Mouse (Mus musculus) hindbrain, embryonic 16.5 days (tissue): Measurements from ENCODE around the gene Taar2. TPM values are rescaled to one million over a fixed set of nuclear protein-coding genes. Genes with fewer than 3 reads are reported as not detected.

ENCODE experiments used
- ATAC-seq: fragments of 200-750 bp; cut with Nextera tagmentation; 2 replicates; pipeline ENCODE4 v1.8.0; 2017; ENCODE audit warnings: moderate TSS enrichment, moderate library complexity
- H3K27ac ChIP-seq: fragments of 300-500 bp; sonication (generic); 2 replicates; pipeline ENCODE4 v1.5.1; 2014; ENCODE audit warnings: low read depth, mild to moderate bottlenecking, control low read depth, low read length, moderate library complexity
- H3K27me3 ChIP-seq: fragments of 300-500 bp; sonication (generic); replicated peaks from 2 replicates; pipeline ENCODE4 v1.6.1; 2014; ENCODE audit warnings: low read length; ENCODE audit not compliant: control insufficient read depth, insufficient read depth
- H3K36me3 ChIP-seq: fragments of 300-500 bp; sonication (generic); 2 replicates; pipeline ENCODE4 v1.6.1; 2014; ENCODE audit warnings: mild to moderate bottlenecking, low read length, moderate library complexity, mixed read lengths; ENCODE audit not compliant: control insufficient read depth, insufficient read depth
- H3K4me1 ChIP-seq: fragments of 300-500 bp; sonication (generic); 2 replicates; pipeline ENCODE4 v1.6.1; 2014; ENCODE audit warnings: low read depth, low read length; ENCODE audit not compliant: control insufficient read depth, insufficient read depth
- H3K4me2 ChIP-seq: fragments of 300-500 bp; sonication (generic); 2 replicates; pipeline ENCODE4 v1.6.1; 2014; ENCODE audit warnings: mild to moderate bottlenecking, low read length, control low read depth, moderate library complexity
- H3K4me3 ChIP-seq: fragments of 300-500 bp; sonication (generic); 2 replicates; pipeline ENCODE4 v1.5.1; 2014; ENCODE audit warnings: mild to moderate bottlenecking, low read length, control low read depth, moderate library complexity
- H3K9ac ChIP-seq: fragments of 300-500 bp; sonication (generic); 2 replicates; pipeline ENCODE4 v1.6.1; 2014; ENCODE audit warnings: low read depth, mild to moderate bottlenecking, control low read depth, low read length, moderate library complexity
- H3K9me3 ChIP-seq: fragments of 300-500 bp; sonication (generic); 2 replicates; pipeline ENCODE4 v1.6.1; 2014; ENCODE audit warnings: mild to moderate bottlenecking, low read length, moderate library complexity; ENCODE audit not compliant: control insufficient read depth
- WGBS: fragments of 180-500 bp; shearing (Covaris S2); extraction: QIAGEN DNeasy Blood & Tissue Kit; methylation state at CpG from one replicate; pipeline ENCODE4 v1.1.7; 2014; 5-methylcytosine and 5-hydroxymethylcytosine counted together
- polyA plus RNA-seq: library from polyadenylated mRNA; unstranded; fragments of >200 nt; fragmentation: Nextera tagmentation; extraction: Ambion mirVana; gene quantifications from 2 replicates; pipeline ENCODE4 v1.2.1, GENCODE M21; 2015

The Taar2 gene
- 0.15 TPM in 1 of 2 replicates, not detected in the other for polyA plus RNA-seq

GRCm38 (mm10) chr10:23938312-23938711 lies at the start of gene Taar2:
Gene Taar2, plus strand, starts transcription at chr10:23938572.
- Histone ChIP-seq H3K27ac (no peak within 1 kb of the TSS), H3K4me2 (peak within 1 kb of the TSS; percentile 24; the same call in 1 of the 2 replicates), H3K27me3 (no peaks in the 10 kb centered on the region), H3K9ac (no peak within 1 kb of the TSS), H3K36me3 (no peaks in the 10 kb centered on the region), H3K4me3 (no peak within 1 kb of the TSS), H3K9me3 (no peaks in the 10 kb centered on the region), H3K4me1 (no peaks in the 10 kb centered on the region)
- 43% methylated on average over 6 of the region's 6 CpGs for WGBS
- no peak for ATAC-seq

GRCm38 (mm10) chr10:23892987-23893386 lies 45.4 kb upstream of the Taar2 start:
- WGBS: 93% methylated on average over 1 of the region's 1 CpGs

GRCm38 (mm10) chr10:23894601-23895349 lies 43.6 kb upstream of the Taar2 start, which contains the start of gene Vnn1:
Gene Vnn1, plus strand, starts transcription at chr10:23894688.
- peak; percentile 17; the same call in 1 of the 2 replicates for ATAC-seq
- Histone ChIP-seq H3K27ac (no peak within 1 kb of the TSS), H3K4me1 (no peaks in the 10 kb centered on the region), H3K9me3 (no peaks in the 10 kb centered on the region), H3K27me3 (no peaks in the 10 kb centered on the region), H3K4me2 (peak within 1 kb of the TSS; percentile 45), H3K4me3 (peak within 1 kb of the TSS; percentile 14), H3K9ac (0 out of 2 replicates have a peak within 1 kb of the TSS, but pooled peaks have one; percentile 4), H3K36me3 (no peaks in the 10 kb centered on the region)
- 38% methylated on average over 21 of the region's 21 CpGs for WGBS

More at GRCm38 (mm10) chr10:23892987-23893386, 45.4 kb upstream of the Taar2 start:
- Histone ChIP-seq H3K27me3 (no peaks in the 10 kb centered on the region), H3K36me3 (no peaks in the 10 kb centered on the region), H3K4me2 (no peak overlapping the region), H3K9ac (no peak overlapping the region), H3K27ac (no peak overlapping the region), H3K9me3 (no peaks in the 10 kb centered on the region), H3K4me1 (no peaks in the 10 kb centered on the region), H3K4me3 (no peak overlapping the region)
- ATAC-seq: no peak

GRCm38 (mm10) chr10:23895376-23895775 lies 43.0 kb upstream of the Taar2 start:
- Histone ChIP-seq H3K4me2 (no peak overlapping the region), H3K4me1 (no peaks in the 10 kb centered on the region), H3K9ac (no peak overlapping the region), H3K4me3 (no peak overlapping the region), H3K27ac (no peak overlapping the region), H3K27me3 (no peaks in the 10 kb centered on the region), H3K36me3 (no peaks in the 10 kb centered on the region), H3K9me3 (no peaks in the 10 kb centered on the region)
- ATAC-seq: no peak
- 82% methylated on average over 7 of the region's 7 CpGs for WGBS

GRCm38 (mm10) chr10:23901119-23901518 lies 37.3 kb upstream of the Taar2 start:
- Histone ChIP-seq H3K27me3 (no peaks in the 10 kb centered on the region), H3K9ac (no peak overlapping the region), H3K36me3 (no peaks in the 10 kb centered on the region), H3K4me3 (no peak overlapping the region), H3K4me1 (no peaks in the 10 kb centered on the region), H3K9me3 (no peaks in the 10 kb centered on the region), H3K27ac (no peak overlapping the region), H3K4me2 (no peak overlapping the region)
- WGBS: 53% methylated on average over 3 of the region's 3 CpGs
- ATAC-seq: no peak

GRCm38 (mm10) chr10:23905661-23906060 lies 32.7 kb upstream of the Taar2 start:
- H3K4me3 ChIP-seq: no peak overlapping the region
- H3K4me2 ChIP-seq: no peak overlapping the region
- no peak overlapping the region for H3K27ac ChIP-seq
- 100% methylated on average over 1 of the region's 1 CpGs for WGBS
- no peaks in the 10 kb centered on the region for H3K9me3 ChIP-seq
- no peak for ATAC-seq
- H3K9ac ChIP-seq: no peak overlapping the region
- H3K27me3 ChIP-seq: no peaks in the 10 kb centered on the region
- H3K4me1 ChIP-seq: no peaks in the 10 kb centered on the region
- no peaks in the 10 kb centered on the region for H3K36me3 ChIP-seq

GRCm38 (mm10) chr10:23920056-23920455 lies 18.3 kb upstream of the Taar2 start, which contains the start of gene Taar1:
Gene Taar1, plus strand, starts transcription at chr10:23920356.
- no peaks in the 10 kb centered on the region for H3K9me3 ChIP-seq
- ATAC-seq: no peak
- WGBS: 92% methylated on average over 4 of the region's 4 CpGs
- no peak within 1 kb of the TSS for H3K9ac ChIP-seq
- H3K27me3 ChIP-seq: no peaks in the 10 kb centered on the region
- no peak within 1 kb of the TSS for H3K4me3 ChIP-seq
- no peaks in the 10 kb centered on the region for H3K36me3 ChIP-seq
- H3K27ac ChIP-seq: no peak within 1 kb of the TSS
- no peak within 1 kb of the TSS for H3K4me2 ChIP-seq
- H3K4me1 ChIP-seq: no peaks in the 10 kb centered on the region

GRCm38 (mm10) chr10:23922468-23922867 lies 15.9 kb upstream of the Taar2 start:
- Histone ChIP-seq H3K4me1 (no peaks in the 10 kb centered on the region), H3K9ac (no peak overlapping the region), H3K9me3 (no peaks in the 10 kb centered on the region), H3K4me2 (no peak overlapping the region), H3K27me3 (no peaks in the 10 kb centered on the region), H3K36me3 (no peaks in the 10 kb centered on the region), H3K27ac (no peak overlapping the region), H3K4me3 (no peak overlapping the region)
- ATAC-seq: no peak
- 76% methylated on average over 3 of the region's 3 CpGs for WGBS

GRCm38 (mm10) chr10:23923941-23924340 lies 14.4 kb upstream of the Taar2 start:
- no peak for ATAC-seq
- WGBS: 83% methylated on average over 2 of the region's 2 CpGs
- no peaks in the 10 kb centered on the region for H3K4me1 ChIP-seq

More at GRCm38 (mm10) chr10:23923941-23924340, 14.4 kb upstream of the Taar2 start:
- Histone ChIP-seq H3K4me2 (no peak overlapping the region), H3K27me3 (no peaks in the 10 kb centered on the region), H3K36me3 (no peaks in the 10 kb centered on the region), H3K9ac (no peak overlapping the region), H3K9me3 (no peaks in the 10 kb centered on the region), H3K4me3 (no peak overlapping the region), H3K27ac (no peak overlapping the region)
